In the genomic region with DNA sequence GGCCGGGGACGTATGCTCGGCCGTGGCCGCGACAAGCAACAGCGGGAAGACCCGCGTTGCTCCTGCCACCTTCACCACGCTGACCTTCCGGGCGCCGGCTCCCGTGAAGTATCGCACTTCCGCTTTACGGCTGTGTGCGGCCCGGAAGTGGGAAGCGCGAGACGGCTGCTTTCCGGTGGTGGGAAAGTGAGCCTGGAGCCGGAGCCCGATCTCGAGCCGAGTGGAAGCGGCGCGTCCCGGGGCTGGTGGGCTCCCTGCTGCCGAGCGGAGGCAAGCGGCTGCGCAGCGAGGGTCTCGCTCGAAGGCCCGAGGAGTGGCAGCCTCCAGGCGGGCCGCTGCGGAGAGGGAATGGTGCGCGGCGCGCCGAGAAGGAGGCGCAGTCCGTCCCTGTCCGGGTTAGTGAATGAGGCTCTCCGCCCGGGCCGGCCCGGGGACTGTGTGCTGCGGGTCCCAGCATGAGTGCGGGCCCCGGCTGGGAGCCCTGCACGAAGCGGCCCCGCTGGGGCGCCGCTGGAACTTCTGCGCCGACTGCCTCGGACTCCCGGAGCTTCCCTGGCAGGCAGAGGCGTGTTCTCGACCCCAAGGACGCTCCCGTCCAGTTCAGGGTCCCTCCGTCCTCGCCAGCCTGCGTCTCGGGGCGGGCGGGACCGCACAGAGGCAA, we compare ENCODE assay signal across 8 mouse cellular contexts. TPM values are rescaled to one million over a fixed set of nuclear protein-coding genes. Genes with fewer than 3 reads are reported as not detected.
DNase-seq lines count a peak whose midpoint lies in the region; ATAC-seq lines count a peak whose summit lies in the region.

A gene (minus strand): TSS at position 108 of the 661 bp plus-strand sequence.
A gene (plus strand): TSS at position 159 of the 661 bp plus-strand sequence.

- H3K79me2 ChIP-seq in macrophage (ENCODE audit: inconsistent target): peaks cover 94% of the 10 kb centered on the region

- peak within 1 kb of the TSS; percentile 98 for H3K4me3 ChIP-seq in hindbrain, embryonic 16.5 days (ENCODE audit: low read length)
- peak within 1 kb of the TSS; percentile 92 for H3K4me3 ChIP-seq in macrophage (ENCODE audit: inconsistent target)

- no peaks in the 10 kb centered on the region for H3K9me3 ChIP-seq in hindbrain, embryonic 16.5 days (ENCODE audit: control insufficient read depth, low read length)

- peaks cover 25% of the 10 kb centered on the region for H3K4me1 ChIP-seq in hindbrain, embryonic 16.5 days (ENCODE audit: control insufficient read depth, insufficient read depth, low read depth, low read length)

- peak; percentile 97 for ATAC-seq in hindbrain, embryonic 16.5 days

- no peaks in the 10 kb centered on the region for H3K27me3 ChIP-seq in hindbrain, embryonic 16.5 days (replicated peaks; ENCODE audit: control insufficient read depth, insufficient read depth, low read length)

- H3K27ac ChIP-seq in hindbrain, embryonic 16.5 days (ENCODE audit: low read depth, low read length): peak within 1 kb of the TSS; percentile 81
- peak within 1 kb of the TSS; percentile 54 for H3K27ac ChIP-seq in macrophage

- peak; percentile 94 for DNase-seq in R1 (ENCODE audit: low read depth, low spot score)
- DNase-seq in cerebellum, postnatal 25 days: peak; percentile 92 to 94
- peak; percentile 89 to 92 for DNase-seq in frontal cortex, postnatal 36 days (ENCODE audit: low spot score in 2 of 2)
- DNase-seq in left cerebral cortex, adult 18-20 months (ENCODE audit: low spot score in 2 of 2): peak; percentile 90 to 92
- peak; percentile 92 for DNase-seq in right cerebral cortex, adult 18-20 months
- peak; percentile 52 for DNase-seq in urinary bladder, postnatal 10 days (ENCODE audit: low spot score)

- peaks cover 10% of the 10 kb centered on the region for H3K36me3 ChIP-seq in hindbrain, embryonic 16.5 days (ENCODE audit: control insufficient read depth, insufficient read depth, low read length)
- peaks cover 20% of the 10 kb centered on the region for H3K36me3 ChIP-seq in macrophage (ENCODE audit: inconsistent target)

- under 1% methylated on average over 54 of the region's 77 CpGs for WGBS in hindbrain, embryonic 16.5 days
- 0% methylated on average over 67 of the region's 77 CpGs for WGBS in macrophage (ENCODE audit: missing documents)

- peak within 1 kb of the TSS; percentile 95 for H3K4me2 ChIP-seq in hindbrain, embryonic 16.5 days (ENCODE audit: low read length)

- peak within 1 kb of the TSS; percentile 97 for H3K9ac ChIP-seq in hindbrain, embryonic 16.5 days (ENCODE audit: low read depth, low read length)

RNA-seq across cellular contexts. Expression of the first gene that starts in this region (rescaled TPM):
- 221 and 231 TPM in 2 replicates for polyA plus RNA-seq in hindbrain, embryonic 16.5 days (2015; fragmentation: Nextera tagmentation; extraction: Ambion mirVana)
- 10 to 100 TPM; 64.1 to 75.7 TPM for total RNA-seq in left cerebral cortex, adult 18-20 months (2021)
- 10 to 100 TPM; 25.2 to 91.4 (median 58.2) TPM for total RNA-seq in macrophage (2018; cell fraction: chromatin; rRNA removed)
- total RNA-seq in macrophage (2018; cell fraction: cytosol; rRNA removed): 100 to 1,000 TPM in 17 of 26 experiments, 10 to 100 TPM in 9; 84.3 to 170 (median 113) TPM
- 10 to 100 TPM; 26.8 to 84.5 (median 55.8) TPM for total RNA-seq in macrophage (2018; cell fraction: nucleus; rRNA removed)
- 85.3 to 157 TPM (median 86.3 TPM) in 3 replicates for polyA plus RNA-seq in macrophage (2018)

RNA-seq across cellular contexts. Expression of the second gene that starts in this region (rescaled TPM):
- 26.8 and 30.0 TPM in 2 replicates for polyA plus RNA-seq in hindbrain, embryonic 16.5 days (2015; fragmentation: Nextera tagmentation; extraction: Ambion mirVana)
- total RNA-seq in left cerebral cortex, adult 18-20 months (2021): 10 to 100 TPM; 37.4 to 44.3 TPM
- total RNA-seq in macrophage (2018; cell fraction: chromatin; rRNA removed): 100 to 1,000 TPM in 25 of 26 experiments, 10 to 100 TPM in 1; 82.9 to 258 (median 164) TPM
- 10 to 100 TPM; 19.7 to 36.8 (median 28.8) TPM for total RNA-seq in macrophage (2018; cell fraction: cytosol; rRNA removed)
- 100 to 1,000 TPM in 5 of 26 experiments, 10 to 100 TPM in 21; 42.4 to 136 (median 72.3) TPM for total RNA-seq in macrophage (2018; cell fraction: nucleus; rRNA removed)
- polyA plus RNA-seq in macrophage (2018): 20.5 to 23.9 TPM (median 21.0 TPM) in 3 replicates

Comparison
In these comparisons a context has a peak if more than half of its experiments do, and no peak if none do; other contexts are left out.
1. Peak in every context shown above with its lines: DNase-seq, ATAC-seq, H3K4me3 ChIP-seq and H3K27ac ChIP-seq.